Mouse (Mus musculus) adrenal gland (tissue): ENCODE measurements around the gene Ryr1.

ENCODE experiments used
- intact Hi-C: fragments of 180-260 bp; cut with DNase I; formaldehyde crosslinking; loops from one replicate; pipeline ENCODE4 v1.15.1; 2025
- microRNA-seq, 2 experiments: library from miRNA; unstranded; fragments of <30 nt; microRNA quantifications; one replicate each; pipeline ENCODE4; 2019

Ryr1 gene

DNA sequence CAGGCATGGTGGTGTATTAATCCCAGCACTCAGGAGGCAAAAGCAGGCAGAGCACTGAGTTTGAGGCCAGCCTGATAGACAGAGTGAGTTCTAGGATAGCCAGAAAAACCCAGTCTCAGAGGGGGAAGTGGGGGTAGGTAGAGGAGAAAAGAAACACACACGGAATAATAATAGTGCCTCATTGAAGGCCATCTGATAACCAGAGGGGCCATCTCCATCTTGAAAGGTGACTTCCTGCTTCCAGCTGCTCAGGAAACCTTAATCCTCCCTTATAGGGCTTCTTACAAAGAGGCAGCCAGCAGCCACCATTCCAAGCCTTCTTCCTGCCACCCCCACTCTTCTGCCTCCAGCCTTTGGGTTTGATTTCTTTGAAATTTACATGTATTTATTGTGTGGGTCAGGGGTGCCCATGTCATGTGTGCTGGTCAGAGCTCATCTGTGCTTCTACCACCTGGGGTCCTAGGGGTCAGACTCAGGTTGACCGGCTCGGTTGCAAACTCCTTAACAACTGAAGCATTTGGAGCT lies 161.5 kb downstream of the Ryr1 start:
- intact Hi-C loops, result no loop called here

DNA sequence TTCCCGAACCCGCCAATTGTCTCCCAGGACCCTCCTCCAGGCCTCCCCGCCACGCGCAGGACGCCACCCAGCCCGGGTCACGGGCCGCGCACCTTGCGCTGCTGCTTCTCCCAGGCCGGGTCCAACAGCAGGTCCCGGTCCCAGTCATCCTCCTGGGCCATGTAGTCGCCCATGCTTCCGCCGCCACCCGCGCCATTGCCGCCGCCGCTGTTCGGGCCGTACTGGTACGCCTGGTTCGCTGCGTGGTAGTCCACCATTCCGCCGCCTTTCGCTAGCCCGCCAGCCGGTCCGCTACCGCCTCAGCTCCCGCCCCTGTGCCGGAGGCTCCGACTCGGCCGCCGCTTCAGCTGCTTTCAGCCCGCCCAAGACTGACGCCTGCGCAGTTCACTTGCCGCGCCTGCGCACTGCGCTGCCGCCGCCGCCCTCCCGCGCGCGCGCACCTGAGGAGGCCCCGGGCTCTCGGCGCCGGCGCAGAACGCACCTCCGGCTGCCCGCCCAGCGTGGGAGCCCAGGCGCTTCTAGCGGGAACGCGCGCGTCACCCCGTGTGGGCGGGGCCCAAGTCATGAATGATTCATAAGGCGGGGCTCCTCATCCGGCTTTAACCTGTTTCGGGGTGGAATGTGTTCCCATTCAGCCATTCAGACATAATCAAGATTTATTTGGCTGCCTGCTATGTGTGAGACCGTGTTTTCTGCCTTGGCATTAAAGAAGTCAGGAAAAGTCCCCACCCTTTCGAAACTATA lies 162.9 kb downstream of the Ryr1 start, which contains the start of gene Actn4:
Gene Actn4 (minus strand): TSS at position 414 of the 744 bp plus-strand sequence.
- intact Hi-C loops, result no loop called here

DNA sequence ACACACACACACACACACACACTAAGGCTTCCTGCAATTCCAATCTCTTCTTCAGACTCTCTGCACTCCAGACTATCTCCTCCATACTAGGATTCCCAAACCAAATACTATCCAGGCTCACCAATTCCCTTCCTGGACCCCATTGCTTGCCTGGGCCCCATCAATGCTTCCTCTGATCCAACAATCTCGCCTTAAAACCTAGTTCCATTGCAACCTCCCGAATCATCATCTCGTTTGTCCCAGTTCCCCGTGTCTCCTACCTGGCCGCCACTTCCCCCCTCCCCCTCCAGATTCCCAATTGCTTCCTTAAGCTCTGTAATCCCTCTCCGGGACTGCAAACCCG lies 163.4 kb downstream of the Ryr1 start:
- intact Hi-C loops, result no loop called here

DNA sequence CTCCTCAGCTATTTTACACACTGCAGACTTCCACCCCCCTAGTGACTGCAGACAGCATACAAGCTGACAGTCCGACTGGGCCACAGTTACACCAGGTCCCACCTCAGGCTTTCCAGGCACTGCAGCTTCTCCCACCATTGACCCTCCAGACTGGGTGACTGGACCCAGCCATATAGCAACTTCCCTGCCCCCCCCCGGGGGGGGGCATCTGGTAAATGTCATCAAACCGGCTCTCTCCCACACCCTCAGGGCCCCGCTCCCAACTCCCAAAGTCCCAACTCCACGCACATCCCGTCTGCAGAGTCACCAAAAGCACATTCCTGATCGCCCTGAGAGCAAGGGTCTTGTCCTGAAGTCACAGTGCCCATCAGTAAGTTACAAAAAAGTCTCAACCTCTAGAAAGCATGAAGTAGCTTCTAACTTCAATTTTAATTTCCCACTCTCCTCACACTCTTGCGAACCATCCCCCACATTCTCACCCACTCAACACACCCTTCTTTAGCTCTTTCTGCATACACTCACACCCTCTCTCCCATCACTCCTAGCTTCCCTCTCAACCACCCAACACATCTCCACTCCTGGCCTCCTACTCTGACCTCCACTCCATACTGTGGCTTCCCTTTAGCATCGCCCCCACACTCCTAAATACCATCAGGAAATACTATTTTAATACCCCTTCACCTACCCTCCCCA lies 164.5 kb downstream of the Ryr1 start:
- intact Hi-C loops, result no loop called here

DNA sequence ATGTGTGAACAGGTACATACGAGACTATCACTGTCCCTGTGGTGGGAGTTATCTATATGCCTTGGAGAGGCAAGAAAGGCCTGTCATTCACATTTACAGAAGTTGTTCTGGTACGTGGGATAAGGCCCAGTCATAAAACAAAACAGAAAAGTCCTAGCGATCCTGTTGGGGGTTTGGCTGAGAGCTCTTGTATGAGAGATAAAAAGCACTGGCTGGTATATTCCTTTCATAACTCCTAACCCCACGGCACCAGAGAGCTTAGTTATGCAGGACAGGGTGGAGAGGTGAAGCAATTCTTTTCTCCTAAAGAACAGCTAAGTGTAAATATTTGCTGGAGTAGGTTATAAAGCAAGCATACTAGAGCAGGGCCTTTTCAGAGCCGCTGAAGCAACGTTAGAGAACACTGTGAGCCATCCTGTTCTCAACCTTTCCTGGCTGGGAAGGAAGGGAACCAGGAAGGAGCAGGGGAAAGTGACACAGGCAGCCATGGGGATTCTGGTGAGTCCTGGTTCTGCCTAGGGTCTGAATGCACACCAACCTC lies 165.4 kb downstream of the Ryr1 start:
- intact Hi-C loops, result loop anchor here (5.0 kb wide), 1 partner anchor 37 kb away; no protein-coding TSS in a partner anchor

DNA sequence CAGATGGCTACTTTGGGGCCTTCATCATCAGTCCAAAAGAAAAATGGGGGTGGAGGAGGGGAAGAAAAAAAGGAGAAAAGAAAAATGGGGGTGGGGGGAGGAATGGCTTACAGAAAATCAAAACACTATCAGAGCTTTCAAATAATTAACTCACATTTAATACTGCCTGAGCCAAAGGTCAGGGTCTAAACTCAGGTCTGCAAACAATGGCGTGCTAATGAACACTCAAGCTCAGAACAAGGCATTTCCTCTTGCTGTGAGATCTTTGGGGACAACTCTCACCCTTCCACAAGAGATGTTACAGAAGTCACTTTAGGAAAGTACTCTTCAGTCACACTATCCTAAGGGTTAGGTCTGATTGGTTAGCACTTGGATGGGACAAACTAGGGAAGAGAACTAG lies 166.2 kb downstream of the Ryr1 start:
- intact Hi-C loops, result loop anchor here (5.0 kb wide), 1 partner anchor 36 kb away; no protein-coding TSS in a partner anchor

DNA sequence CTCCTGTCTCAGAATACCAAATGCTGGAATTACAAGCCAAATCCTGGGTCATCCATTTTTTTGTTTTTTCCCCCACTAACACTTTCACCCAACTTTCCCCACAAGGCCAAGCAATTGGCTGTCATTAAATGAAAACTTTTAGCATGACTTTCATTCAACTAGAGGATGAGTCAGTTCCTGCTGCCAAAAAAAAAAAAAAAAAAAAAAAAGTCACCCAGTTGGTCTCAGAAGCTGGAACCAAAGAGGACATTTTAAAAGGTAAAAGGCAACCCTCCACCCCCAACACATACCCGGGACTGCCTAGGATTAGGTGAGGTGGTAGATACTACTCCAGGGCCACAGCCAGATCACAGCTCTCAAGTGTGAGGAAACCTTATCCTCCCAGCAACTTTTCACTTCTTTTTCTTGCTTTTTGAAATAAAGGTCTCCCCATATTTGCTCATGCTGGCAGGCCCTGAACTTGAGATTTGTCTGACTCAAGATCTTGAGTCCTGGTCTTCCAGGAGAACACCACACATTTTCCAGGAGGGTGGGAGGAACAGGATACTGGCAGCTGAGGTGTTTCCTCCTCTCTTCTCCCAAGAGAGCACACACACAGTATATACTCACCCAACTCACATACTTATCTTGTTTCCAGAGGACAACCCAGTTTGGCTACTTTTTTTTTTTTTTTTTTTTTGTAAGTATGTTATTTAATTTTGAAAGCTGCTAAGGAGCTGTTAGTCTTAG lies 166.8 kb downstream of the Ryr1 start:
- intact Hi-C loops, result loop anchor here (5.0 kb wide), 1 partner anchor 36 kb away; no protein-coding TSS in a partner anchor

DNA sequence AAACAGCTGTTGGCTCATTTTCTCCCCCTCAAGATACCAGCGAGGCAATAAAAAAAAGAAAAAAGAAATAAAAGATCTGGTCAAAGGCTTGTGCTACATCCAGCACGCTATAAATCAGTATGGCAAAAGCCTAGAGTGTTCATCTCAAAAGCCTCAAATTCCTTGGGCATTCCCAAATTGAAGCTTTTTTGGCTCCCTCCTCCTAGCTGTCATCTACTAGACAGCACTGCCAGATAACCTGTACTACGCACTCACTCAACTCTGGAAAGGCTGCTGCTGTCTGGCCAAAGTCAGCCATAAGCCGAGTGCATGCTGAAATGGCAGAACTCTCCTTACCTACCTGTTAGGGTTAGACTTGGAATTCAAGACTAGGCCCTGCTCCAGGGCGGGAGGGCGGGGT lies 167.7 kb downstream of the Ryr1 start:
- intact Hi-C loops, result loop anchor here (5.0 kb wide), 1 partner anchor 35 kb away; no protein-coding TSS in a partner anchor

DNA sequence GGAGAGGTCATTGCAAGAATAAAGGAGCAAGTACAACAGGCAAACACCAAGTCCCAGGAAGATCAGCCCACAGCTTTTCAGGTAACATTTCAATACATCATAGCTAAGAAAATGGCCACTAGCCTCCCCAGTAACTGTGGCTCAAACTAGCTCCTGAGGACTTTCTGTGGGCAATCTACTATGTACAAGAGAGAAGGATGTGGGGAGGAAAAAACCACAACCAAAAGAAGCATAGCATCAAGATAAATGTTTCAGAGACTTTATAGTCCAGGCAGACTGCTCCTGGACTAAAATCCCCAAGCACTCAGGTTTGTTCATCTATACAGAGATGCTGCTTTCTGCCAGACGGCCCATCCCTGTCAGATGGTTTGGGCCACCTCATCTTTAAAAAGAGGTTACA lies 168.7 kb downstream of the Ryr1 start:
- intact Hi-C loops, result loop anchor here (5.0 kb wide), 1 partner anchor 34 kb away; no protein-coding TSS in a partner anchor

DNA sequence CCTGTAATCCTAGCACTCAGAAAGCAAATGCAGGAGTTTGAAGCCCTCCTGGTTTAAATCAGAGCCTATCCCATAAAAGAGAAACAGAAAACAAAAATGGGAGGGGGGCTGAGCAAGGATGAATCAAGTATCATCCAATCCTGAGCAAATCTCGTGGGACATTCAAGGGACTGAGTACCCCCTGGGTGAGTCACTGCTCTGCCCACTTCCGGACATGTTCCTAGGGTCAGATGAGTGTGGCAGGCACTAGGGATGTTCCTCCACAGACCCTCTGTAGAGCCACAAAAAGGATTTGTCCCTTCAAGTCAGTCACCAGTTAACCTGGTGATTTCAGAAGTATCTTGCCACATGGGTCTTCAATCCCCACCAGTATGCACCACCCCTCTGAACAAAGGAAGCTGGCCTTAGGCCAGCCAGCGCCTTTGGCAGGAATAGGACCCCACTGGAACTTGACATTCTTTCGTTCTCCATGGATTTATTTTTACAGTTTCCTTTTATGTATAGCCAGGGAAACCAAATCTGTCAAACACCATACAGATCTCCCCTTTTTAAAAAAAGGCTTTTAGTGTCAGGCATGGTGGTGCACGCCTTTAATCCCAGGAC lies 169.6 kb downstream of the Ryr1 start:
- intact Hi-C loops, result loop anchor here (5.0 kb wide), 1 partner anchor 33 kb away; no protein-coding TSS in a partner anchor

DNA sequence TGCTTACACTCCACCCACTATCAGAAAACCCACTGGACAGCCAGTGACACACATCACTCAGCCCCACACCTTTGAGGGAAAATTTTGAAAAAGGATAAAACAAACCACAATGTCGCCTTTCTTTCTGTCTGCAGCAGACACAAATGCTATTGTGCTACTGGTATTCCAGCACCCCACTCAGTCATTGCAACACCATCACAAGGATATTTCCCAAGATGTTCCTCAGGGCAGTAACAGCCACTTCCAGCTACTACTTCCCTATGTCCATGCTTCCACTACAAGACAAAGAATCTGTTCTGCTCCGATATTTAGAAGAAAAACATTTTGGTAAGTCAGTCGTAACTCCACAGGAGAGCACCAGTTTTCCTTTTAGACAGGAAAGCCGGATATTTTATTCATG lies 170.2 kb downstream of the Ryr1 start:
- intact Hi-C loops, result loop anchor here (5.0 kb wide), 1 partner anchor 32 kb away; no protein-coding TSS in a partner anchor

DNA sequence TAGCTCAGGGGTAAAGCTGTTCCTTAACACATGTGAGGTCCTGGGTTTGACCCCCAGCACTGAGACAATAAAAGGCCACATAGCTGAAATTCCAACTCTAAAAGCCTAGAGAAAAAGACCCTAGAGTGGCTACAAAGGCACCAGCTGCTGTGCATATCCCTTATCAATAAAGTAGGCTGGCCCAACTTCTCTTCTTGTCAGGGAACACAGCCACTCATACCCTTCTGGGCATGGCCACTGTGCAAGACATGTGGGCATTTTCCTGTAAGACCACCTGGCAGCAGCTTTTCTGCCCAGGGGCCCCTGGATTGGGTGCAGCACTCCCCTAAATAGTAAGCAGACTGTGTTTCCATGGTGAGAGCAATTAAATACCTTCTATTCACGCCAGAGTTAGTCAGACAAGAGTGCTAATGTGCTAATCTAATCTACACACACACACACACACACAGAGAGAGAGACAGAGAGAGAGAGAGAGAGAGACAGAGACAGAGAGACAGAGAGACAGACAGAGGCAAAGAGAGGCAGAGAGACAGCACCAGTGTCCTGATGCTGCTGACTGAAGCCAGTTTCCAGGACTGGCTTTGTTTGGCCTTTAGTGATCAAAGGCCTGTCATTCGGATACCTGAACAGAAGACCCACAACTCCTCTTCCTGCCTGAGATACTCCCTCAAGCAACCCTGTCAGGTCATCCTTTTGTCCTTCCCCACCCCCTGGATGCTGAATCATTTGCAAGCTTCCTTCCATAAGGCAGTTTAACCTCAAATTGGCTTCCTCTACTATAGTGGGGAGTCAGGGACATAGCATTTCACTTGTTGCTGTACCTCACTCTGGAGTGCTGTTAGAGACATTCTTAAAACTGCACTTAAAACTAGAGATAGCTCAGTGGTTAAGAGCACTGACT lies 171.3 kb downstream of the Ryr1 start:
- intact Hi-C loops, result no loop called here

Small RNAs within 50 kb of the gene (microRNA-seq; reads per million reads assigned to microRNA genes)
- gene Gm44408 (0 reads per million in 2 experiments), gene Mir1963 (0 reads per million in 2 experiments)
